In the genomic region with DNA sequence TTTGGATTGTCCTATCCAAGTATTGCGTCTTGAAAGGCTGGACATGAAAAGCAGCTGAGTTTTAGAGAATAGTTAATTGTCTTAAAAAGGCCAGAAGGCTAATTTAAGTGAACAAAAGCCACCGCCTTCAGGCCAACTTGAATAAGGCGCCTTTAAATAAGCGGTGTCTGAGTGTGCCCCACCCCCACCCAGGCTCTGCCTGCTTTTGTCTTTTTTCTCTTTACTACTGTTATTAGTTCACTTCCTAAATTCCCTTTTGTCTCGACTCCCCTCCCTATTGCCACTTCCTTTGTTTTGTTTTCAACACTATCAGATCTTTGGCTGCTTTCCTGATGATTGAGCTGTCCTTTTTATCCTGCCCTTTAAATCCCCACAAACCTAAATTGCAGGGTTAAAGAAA, we compare ENCODE assay signal across 8 mouse cellular contexts. TPM values are rescaled to one million over a fixed set of nuclear protein-coding genes. Genes with fewer than 3 reads are reported as not detected.
DNase-seq lines count a peak whose midpoint lies in the region; ATAC-seq and TF ChIP-seq lines count a peak whose summit lies in the region.

No protein-coding gene starts in this region.

- H3K27me3 ChIP-seq in embryonic facial prominence, embryonic 11.5 days (ENCODE audit: control insufficient read depth, insufficient read depth, low read length) = no peaks in the 10 kb centered on the region
- no peaks in the 10 kb centered on the region for H3K27me3 ChIP-seq in heart, embryonic 12.5 days (replicated peaks)
- H3K27me3 ChIP-seq in lung, embryonic 14.5 days (ENCODE audit: insufficient read depth, low read length) = no peaks in the 10 kb centered on the region
- H3K27me3 ChIP-seq in neural tube, embryonic 14.5 days (ENCODE audit: control insufficient read depth, insufficient read depth, low read length) = no peaks in the 10 kb centered on the region

- peak overlapping the region; percentile 35; the same call in 1 of the 2 replicates for H3K4me2 ChIP-seq in embryonic facial prominence, embryonic 11.5 days (ENCODE audit: low read depth, low read length)
- H3K4me2 ChIP-seq in heart, embryonic 12.5 days = peak overlapping the region; percentile 67
- peak overlapping the region; percentile 63 for H3K4me2 ChIP-seq in lung, embryonic 14.5 days
- H3K4me2 ChIP-seq in neural tube, embryonic 14.5 days (ENCODE audit: low read depth, low read length) = peak overlapping the region; percentile 72

- H3K9ac ChIP-seq in embryonic facial prominence, embryonic 11.5 days (replicated peaks; ENCODE audit: low read length) = peak overlapping the region; percentile 32
- peak overlapping the region; percentile 61; the same call in 1 of the 2 replicates for H3K9ac ChIP-seq in heart, embryonic 12.5 days
- peak overlapping the region; percentile 77 for H3K9ac ChIP-seq in lung, embryonic 14.5 days
- H3K9ac ChIP-seq in neural tube, embryonic 14.5 days (replicated peaks; ENCODE audit: low read depth, low read length) = peak overlapping the region; percentile 87; the same call in 1 of the 2 replicates

- H3K27ac ChIP-seq in embryonic facial prominence, embryonic 11.5 days (replicated peaks; ENCODE audit: low read depth, low read length) = peak overlapping the region; percentile 94
- peak overlapping the region; percentile 100 for H3K27ac ChIP-seq in heart, embryonic 12.5 days (ENCODE audit: poor library complexity, severe bottlenecking)
- peak overlapping the region; percentile 100 for H3K27ac ChIP-seq in lung, embryonic 14.5 days (ENCODE audit: low read depth)
- H3K27ac ChIP-seq in neural tube, embryonic 14.5 days (ENCODE audit: low read depth, low read length) = peak overlapping the region; percentile 98

- H3K36me3 ChIP-seq in embryonic facial prominence, embryonic 11.5 days (replicated peaks; ENCODE audit: control insufficient read depth, insufficient read depth, low read depth, low read length) = no peaks in the 10 kb centered on the region
- no peaks in the 10 kb centered on the region for H3K36me3 ChIP-seq in heart, embryonic 12.5 days
- no peaks in the 10 kb centered on the region for H3K36me3 ChIP-seq in lung, embryonic 14.5 days (ENCODE audit: insufficient read depth)
- no peaks in the 10 kb centered on the region for H3K36me3 ChIP-seq in neural tube, embryonic 14.5 days (ENCODE audit: control insufficient read depth, insufficient read depth, low read length)

- TF ChIP-seq CTCF in lung, embryonic 14.5 days (IDR thresholded peaks at IDR 0.05; ENCODE audit: low read depth) = no peak

- WGBS in embryonic facial prominence, embryonic 11.5 days = 3% methylated on average over 5 of the region's 5 CpGs
- WGBS in heart, embryonic 12.5 days = 6% methylated on average over 5 of the region's 5 CpGs
- 6% methylated on average over 5 of the region's 5 CpGs for WGBS in lung, embryonic 14.5 days
- under 1% methylated on average over 5 of the region's 5 CpGs for WGBS in neural tube, embryonic 14.5 days

- H3K4me1 ChIP-seq in embryonic facial prominence, embryonic 11.5 days (ENCODE audit: control insufficient read depth, insufficient read depth, low read length) = no peaks in the 10 kb centered on the region
- peaks cover 6% of the 10 kb centered on the region; the same call in 1 of the 2 replicates for H3K4me1 ChIP-seq in heart, embryonic 12.5 days (replicated peaks)
- peaks cover 7% of the 10 kb centered on the region; the same call in 1 of the 2 replicates for H3K4me1 ChIP-seq in lung, embryonic 14.5 days (ENCODE audit: insufficient read depth)
- H3K4me1 ChIP-seq in neural tube, embryonic 14.5 days (ENCODE audit: control insufficient read depth, insufficient read depth, low read length) = peaks cover 4% of the 10 kb centered on the region; the same call in 1 of the 2 replicates

- H3K9me3 ChIP-seq in embryonic facial prominence, embryonic 11.5 days (replicated peaks; ENCODE audit: control insufficient read depth, low read length) = no peaks in the 10 kb centered on the region
- no peaks in the 10 kb centered on the region for H3K9me3 ChIP-seq in heart, embryonic 12.5 days (replicated peaks)
- H3K9me3 ChIP-seq in lung, embryonic 14.5 days (ENCODE audit: low read depth, low read length) = no peaks in the 10 kb centered on the region
- no peaks in the 10 kb centered on the region for H3K9me3 ChIP-seq in neural tube, embryonic 14.5 days (ENCODE audit: control insufficient read depth, low read length)

- no peak overlapping the region for H3K4me3 ChIP-seq in embryonic facial prominence, embryonic 11.5 days (ENCODE audit: low read depth, low read length)
- H3K4me3 ChIP-seq in heart, embryonic 12.5 days = peak overlapping the region; percentile 62
- H3K4me3 ChIP-seq in lung, embryonic 14.5 days (ENCODE audit: low read depth, low read length) = peak overlapping the region; percentile 57
- H3K4me3 ChIP-seq in neural tube, embryonic 14.5 days (ENCODE audit: low read depth, low read length) = peak overlapping the region; percentile 66

- ATAC-seq in embryonic facial prominence, embryonic 11.5 days (replicated peaks; ENCODE audit: insufficient number of reproducible peaks, low FRiP score, low TSS enrichment, low read depth) = no peak
- no peak for ATAC-seq in heart, embryonic 12.5 days (ENCODE audit: insufficient number of reproducible peaks, low FRiP score)
- peak; percentile 12 for ATAC-seq in lung, embryonic 14.5 days (ENCODE audit: insufficient read depth)
- peak; percentile 32 for ATAC-seq in neural tube, embryonic 14.5 days (ENCODE audit: low read depth)

- DNase-seq in B cell, adult 2 months = peak; percentile 64 to 69
- DNase-seq in Muller cell, postnatal 12 days (ENCODE audit: inconsistent ontology term) = peak; percentile 66
- peak; percentile 66 for DNase-seq in embryonic facial prominence, embryonic 11.5 days (ENCODE audit: low spot score)
- DNase-seq in kidney, adult 9 months = peak; percentile 49
- peak; percentile 77 for DNase-seq in lung, embryonic 14.5 days
- no peak for DNase-seq in urinary bladder, postnatal 25 days (ENCODE audit: low spot score)

RNA-seq across cellular contexts. Expression of gene Ccnl1, which starts 17.3 kb away (rescaled TPM):
- polyA plus RNA-seq in embryonic facial prominence, embryonic 11.5 days (2014; fragmentation: Nextera tagmentation; extraction: Ambion mirVana) = 116 and 125 TPM in 2 replicates
- 89.8 and 102 TPM in 2 replicates for polyA plus RNA-seq in heart, embryonic 12.5 days (2016; fragmentation: Nextera tagmentation; extraction: Ambion mirVana)
- 129 and 135 TPM in 2 replicates for polyA plus RNA-seq in lung, embryonic 14.5 days (2014; fragmentation: Nextera tagmentation; extraction: Ambion mirVana)
- polyA plus RNA-seq in neural tube, embryonic 14.5 days (2014; fragmentation: Nextera tagmentation; extraction: Ambion mirVana) = 80.2 and 97.0 TPM in 2 replicates

Comparison
In these comparisons a context has a peak if more than half of its experiments do, and no peak if none do; other contexts are left out.
1. ATAC-seq: peak in lung, embryonic 14.5 days (single experiment) and neural tube, embryonic 14.5 days (single experiment); none in embryonic facial prominence, embryonic 11.5 days (single experiment) and heart, embryonic 12.5 days (single experiment).
2. H3K9ac ChIP-seq: peak in every context shown above with its lines; median percentile 87 in neural tube, embryonic 14.5 days; 77 in lung, embryonic 14.5 days; 61 in heart, embryonic 12.5 days; 32 in embryonic facial prominence, embryonic 11.5 days.
3. Peak in every context shown above with its lines, with median percentiles within 50 percentile points of each other: H3K27ac ChIP-seq and H3K4me2 ChIP-seq.